Mouse (Mus musculus) gastrocnemius, postnatal 10 days (tissue): ENCODE measurements around the gene Hapln4. TPM values are rescaled to one million over a fixed set of nuclear protein-coding genes. Genes with fewer than 3 reads are reported as not detected.

Experiments used
- DNase-seq: peaks from one replicate; pipeline ENCODE4 v3.0.0; 2021; ENCODE audit warnings: mixed read lengths
- total RNA-seq, 2 experiments: library from RNA; stranded (reverse); gene quantifications; 2 replicates each; pipeline ENCODE4 v1.2.3; 2021

The Hapln4 gene
- total RNA-seq, 2 experiments from 2014 or later, result 0.07 to 0.36 TPM

GRCm38 (mm10) chr8:70100241-70100640 is 17.0 kb downstream of the Hapln4 start:
- no peak for DNase-seq

GRCm38 (mm10) chr8:70104506-70104905 is 21.2 kb downstream of the Hapln4 start:
- peak; percentile 32 for DNase-seq

- DNase-seq, result no peak
Observed at GRCm38 (mm10) chr8:70104922-70105321, 21.7 kb downstream of the Hapln4 start.

- DNase-seq, result no peak
Observed at GRCm38 (mm10) chr8:70110451-70110850, 27.2 kb downstream of the Hapln4 start.

- DNase-seq, result no peak
Observed at GRCm38 (mm10) chr8:70111192-70111795, 28.0 kb downstream of the Hapln4 start.

- no peak for DNase-seq
Observed at GRCm38 (mm10) chr8:70112401-70113016, 29.3 kb downstream of the Hapln4 start.

GRCm38 (mm10) chr8:70114488-70114887 is 31.2 kb downstream of the Hapln4 start:
- DNase-seq, result no peak

- no peak for DNase-seq
Observed at GRCm38 (mm10) chr8:70114892-70115291, 31.6 kb downstream of the Hapln4 start.

- DNase-seq, result no peak
Observed at GRCm38 (mm10) chr8:70117611-70118010, 34.4 kb downstream of the Hapln4 start.

GRCm38 (mm10) chr8:70118726-70119700 is 35.8 kb downstream of the Hapln4 start:
- no peak for DNase-seq

- DNase-seq, result peak; percentile 55
Observed at GRCm38 (mm10) chr8:70120667-70121066, 37.4 kb downstream of the Hapln4 start, which contains the start of gene Ncan. Gene Ncan (minus strand): TSS chr8:70120873.

- DNase-seq, result no peak
Observed at GRCm38 (mm10) chr8:70122863-70123262, 39.6 kb downstream of the Hapln4 start.

GRCm38 (mm10) chr8:70124992-70125391 is 41.7 kb downstream of the Hapln4 start:
- no peak for DNase-seq

GRCm38 (mm10) chr8:70128435-70128834 is 45.2 kb downstream of the Hapln4 start:
- DNase-seq, result peak; percentile 62

- peak; percentile 48 for DNase-seq
Observed at GRCm38 (mm10) chr8:70129309-70129952, 46.2 kb downstream of the Hapln4 start.

GRCm38 (mm10) chr8:70130066-70130465 is 46.8 kb downstream of the Hapln4 start:
- DNase-seq, result no peak

- DNase-seq, result peak; percentile 83
Observed at GRCm38 (mm10) chr8:70131166-70131883, 48.1 kb downstream of the Hapln4 start, which contains the start of gene Nr2c2ap. Gene Nr2c2ap (plus strand): TSS chr8:70131333.

GRCm38 (mm10) chr8:70134086-70134485 is 50.8 kb downstream of the Hapln4 start:
- no peak for DNase-seq

- no peak for DNase-seq
Observed at GRCm38 (mm10) chr8:70134931-70135330, 51.7 kb downstream of the Hapln4 start.

GRCm38 (mm10) chr8:70136591-70136990 is 53.3 kb downstream of the Hapln4 start:
- DNase-seq, result no peak

- no peak for DNase-seq
Observed at GRCm38 (mm10) chr8:70137890-70138289, 54.6 kb downstream of the Hapln4 start.
